Mouse (Mus musculus): Measurements from ENCODE around the gene Myo1b.

- TF ChIP-seq CEBPB (IDR thresholded peaks at IDR 0.05; ENCODE audit: insufficient read depth, poor library complexity, severe bottlenecking) (no peak), MAX (IDR thresholded peaks at IDR 0.05; ENCODE audit: low read depth) (no peak), REST (IDR thresholded peaks at IDR 0.05; ENCODE audit: insufficient read depth, insufficient read length) (no peak), POLR2A (IDR thresholded peaks at IDR 0.05; ENCODE audit: insufficient read length, low read depth) (no peak), E2F4 (IDR thresholded peaks at IDR 0.05; ENCODE audit: insufficient read depth) (no peak), POLR2AphosphoS2 (IDR thresholded peaks at IDR 0.05; ENCODE audit: insufficient read length, low read depth) (no peak), USF1 (IDR thresholded peaks at IDR 0.05; ENCODE audit: low read depth) (no peak), MYOD1 (IDR thresholded peaks at IDR 0.05; ENCODE audit: control insufficient read depth in 1 of 3, insufficient read length in 2 of 3, low read depth in 2 of 3) (no peak), TCF3 (IDR thresholded peaks at IDR 0.05; ENCODE audit: insufficient read length, low read depth) (no peak)
These were observed 55.0 kb downstream of the Myo1b start for GRCm38 (mm10) chr1:51860837-51861236.

Data from myocyte (in vitro differentiated cells).